Mouse (Mus musculus) bone marrow, adult 2 months (tissue): ENCODE measurements around the gene Fcf1.

Experiments used
- CTCF ChIP-seq: fragments of 200-500 bp; IDR thresholded peaks from 2 replicates; pipeline ENCODE4 v1.5.1; 2011; ENCODE audit warnings: low read length, control low read depth; ENCODE audit not compliant: control insufficient read depth, insufficient read depth
- POLR2A ChIP-seq: fragments of 200-500 bp; IDR thresholded peaks from 2 replicates; pipeline ENCODE4 v1.6.1; 2011; ENCODE audit warnings: low read depth, mild to moderate bottlenecking, control low read depth, low read length, borderline replicate concordance; ENCODE audit not compliant: control insufficient read depth

GRCm38 (mm10) chr12:84956317-84956716 is 14.4 kb upstream of the Fcf1 start:
- no peak for TF ChIP-seq CTCF
- TF ChIP-seq POLR2A, result no peak
